Mouse (Mus musculus) heart, embryonic 14.5 days (tissue): ENCODE measurements around the gene Sun5. TPM values are rescaled to one million over a fixed set of nuclear protein-coding genes. Genes with fewer than 3 reads are reported as not detected.
A peak's percentile ranks its signal among the peaks of the same experiment; 100 is the strongest.
"Not testable (repeated sequence)": the region's sequence is repeated elsewhere in the genome, so short reads cannot be mapped to it uniquely, and the experiment has no call there.

Experiments
- ATAC-seq: fragments of 200-750 bp; cut with Nextera tagmentation; 2 replicates; pipeline ENCODE4 v1.8.0; 2017; ENCODE audit warnings: low read depth, moderate TSS enrichment; ENCODE audit not compliant: insufficient number of reproducible peaks, insufficient read depth, low FRiP score
- H3K27ac ChIP-seq, 2 experiments: fragments of 200-500 bp in 1 of 2; fragments of 300-500 bp in 1 of 2; sonication (generic) in 1 of 2; replicated peaks in 1 of 2; 2 replicates each; pipeline ENCODE4 v1.5.1; 2012 to 2014; ENCODE audit warnings: low read depth in 2 of 2, low read length in 2 of 2, control low read depth in 1 of 2, mild to moderate bottlenecking in 1 of 2, mixed read lengths in 1 of 2; ENCODE audit not compliant: control insufficient read depth in 1 of 2, insufficient read depth in 1 of 2
- H3K27me3 ChIP-seq: fragments of 300-500 bp; sonication (generic); 2 replicates; pipeline ENCODE4 v1.6.1; 2014; ENCODE audit warnings: mild to moderate bottlenecking, low read length, control low read depth; ENCODE audit not compliant: control insufficient read depth, insufficient read depth
- H3K36me3 ChIP-seq: fragments of 300-500 bp; sonication (generic); 2 replicates; pipeline ENCODE4 v1.6.1; 2014; ENCODE audit warnings: mild to moderate bottlenecking, control low read depth, low read length, mixed read lengths; ENCODE audit not compliant: control insufficient read depth, insufficient read depth
- H3K4me1 ChIP-seq, 2 experiments: fragments of 200-500 bp in 1 of 2; fragments of 300-500 bp in 1 of 2; sonication (generic) in 1 of 2; 2 replicates each; pipeline ENCODE4 v1.6.1; 2012 to 2014; ENCODE audit warnings: low read length in 2 of 2, control low read depth in 1 of 2, mixed read lengths in 1 of 2; ENCODE audit not compliant: control insufficient read depth in 2 of 2, insufficient read depth in 2 of 2
- H3K4me2 ChIP-seq: fragments of 300-500 bp; sonication (generic); 2 replicates; pipeline ENCODE4 v1.6.1; 2014; ENCODE audit warnings: mild to moderate bottlenecking, low read length
- H3K4me3 ChIP-seq, 2 experiments: fragments of 200-500 bp in 1 of 2; fragments of 300-500 bp in 1 of 2; sonication (generic) in 1 of 2; 2 replicates each; pipeline ENCODE4 v1.5.1; 2012 to 2014; ENCODE audit warnings: low read length in 2 of 2, mild to moderate bottlenecking in 2 of 2, control low read depth in 1 of 2, low read depth in 1 of 2, moderate library complexity in 1 of 2; ENCODE audit not compliant: control insufficient read depth in 1 of 2, insufficient read depth in 1 of 2
- H3K9ac ChIP-seq: fragments of 300-500 bp; sonication (generic); 2 replicates; pipeline ENCODE4 v1.6.1; 2014; ENCODE audit warnings: mild to moderate bottlenecking, low read length
- H3K9me3 ChIP-seq: fragments of 300-500 bp; sonication (generic); 2 replicates; pipeline ENCODE4 v1.6.1; 2016; ENCODE audit warnings: low read length, control low read depth; ENCODE audit not compliant: control insufficient read depth
- WGBS: fragments of 180-500 bp; shearing (Covaris S2); extraction: QIAGEN DNeasy Blood & Tissue Kit; methylation state at CpG from one replicate; pipeline ENCODE4 v1.1.7; 2014; 5-methylcytosine and 5-hydroxymethylcytosine counted together
- polyA plus RNA-seq: library from polyadenylated mRNA; unstranded; fragments of >200 nt; fragmentation: Nextera tagmentation; extraction: Ambion mirVana; gene quantifications from 2 replicates; pipeline ENCODE4 v1.2.1, GENCODE M21; 2014

The Sun5 gene
- polyA plus RNA-seq, 1 experiment from 2014 or later = not detected

DNA sequence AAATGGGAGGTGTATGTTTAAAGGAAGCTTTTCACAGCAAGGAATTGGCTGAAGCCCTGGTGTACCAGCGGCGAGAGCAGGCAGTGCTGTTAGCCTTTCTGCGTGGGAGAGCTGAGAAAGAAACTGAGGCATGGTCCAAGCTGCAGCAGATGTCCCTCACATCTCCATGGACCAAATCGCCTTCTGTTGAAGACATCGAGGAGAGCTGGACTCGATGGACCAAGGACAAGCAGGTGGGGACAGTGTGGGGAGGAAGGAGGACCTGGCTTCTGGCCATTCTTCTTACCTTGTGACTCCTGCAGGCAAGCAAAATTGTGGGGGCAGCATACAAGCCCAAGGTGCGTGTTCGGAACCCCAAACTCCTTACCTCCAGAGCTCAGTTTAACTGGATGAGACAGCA is 28.0 kb downstream of the Sun5 start:
- no peaks in the 10 kb centered on the region for H3K27me3 ChIP-seq
- H3K4me1 ChIP-seq = no peaks in the 10 kb centered on the region
- no peak for ATAC-seq
- no peak overlapping the region for H3K27ac ChIP-seq
- WGBS = 78% methylated on average over 8 of the region's 8 CpGs
- H3K4me2 ChIP-seq = no peak overlapping the region
- no peak overlapping the region for H3K4me3 ChIP-seq
- H3K9ac ChIP-seq = no peak overlapping the region
- no peaks in the 10 kb centered on the region for H3K36me3 ChIP-seq
- H3K9me3 ChIP-seq = no peaks in the 10 kb centered on the region

DNA sequence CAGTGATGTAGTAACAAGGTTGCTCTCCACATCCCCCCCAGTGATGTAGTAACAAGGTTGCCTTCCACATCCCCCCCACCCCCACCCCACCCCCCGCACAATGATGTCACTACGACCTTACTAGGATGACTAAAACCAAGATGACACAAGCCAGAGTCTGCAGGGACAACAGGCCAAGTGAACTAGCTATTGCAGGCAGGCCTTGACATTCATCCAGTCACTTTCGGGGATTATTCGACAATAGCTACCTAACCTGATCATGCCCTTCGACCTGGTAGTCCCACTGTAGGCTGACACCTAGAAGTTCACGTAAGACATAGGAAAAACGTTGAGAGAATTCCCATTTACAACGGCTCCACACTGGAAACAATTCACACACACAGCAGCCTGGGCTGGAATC is 37.6 kb downstream of the Sun5 start:
- whole genome bisulfite sequencing = 85% methylated on average over 8 of the region's 8 CpGs
- H3K4me1 ChIP-seq = no peaks in the 10 kb centered on the region
- H3K36me3 ChIP-seq = no peaks in the 10 kb centered on the region
- H3K4me3 ChIP-seq = no peak overlapping the region
- no peak overlapping the region for H3K4me2 ChIP-seq
- ATAC-seq = no peak
- no peak overlapping the region for H3K9ac ChIP-seq
- no peak overlapping the region for H3K27ac ChIP-seq
- no peaks in the 10 kb centered on the region for H3K9me3 ChIP-seq
- no peaks in the 10 kb centered on the region for H3K27me3 ChIP-seq

DNA sequence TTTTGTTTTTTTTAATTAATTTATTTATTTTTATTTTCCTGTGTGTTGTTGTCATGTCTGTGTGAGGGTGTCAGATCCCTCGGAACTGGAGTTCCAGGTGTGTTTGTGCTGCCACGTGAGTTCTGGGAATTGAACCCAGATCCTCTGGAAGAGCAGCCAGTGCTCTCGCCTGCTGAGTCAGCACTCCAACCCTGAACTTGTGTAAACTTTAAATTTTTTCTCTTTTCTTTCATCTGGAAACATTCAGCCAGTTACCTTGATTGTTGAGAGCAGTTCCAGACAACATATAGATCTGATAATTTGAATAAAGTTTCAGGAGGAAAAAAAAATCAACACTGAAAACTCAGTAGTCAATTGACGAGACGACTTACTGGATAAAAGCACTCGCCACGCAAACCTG is 42.2 kb downstream of the Sun5 start:
- no peaks in the 10 kb centered on the region for H3K9me3 ChIP-seq
- no peak overlapping the region for H3K27ac ChIP-seq
- H3K9ac ChIP-seq = no peak overlapping the region
- 0 out of 4 replicates have a peak, but pooled peaks cover 0 to 3% of the 10 kb centered on the region in 2 experiments for H3K4me1 ChIP-seq
- WGBS = 79% methylated on average over 7 of the region's 7 CpGs
- H3K4me2 ChIP-seq = no peak overlapping the region
- no peak for ATAC-seq
- no peak overlapping the region for H3K4me3 ChIP-seq
- no peaks in the 10 kb centered on the region for H3K27me3 ChIP-seq
- no peaks in the 10 kb centered on the region for H3K36me3 ChIP-seq

DNA sequence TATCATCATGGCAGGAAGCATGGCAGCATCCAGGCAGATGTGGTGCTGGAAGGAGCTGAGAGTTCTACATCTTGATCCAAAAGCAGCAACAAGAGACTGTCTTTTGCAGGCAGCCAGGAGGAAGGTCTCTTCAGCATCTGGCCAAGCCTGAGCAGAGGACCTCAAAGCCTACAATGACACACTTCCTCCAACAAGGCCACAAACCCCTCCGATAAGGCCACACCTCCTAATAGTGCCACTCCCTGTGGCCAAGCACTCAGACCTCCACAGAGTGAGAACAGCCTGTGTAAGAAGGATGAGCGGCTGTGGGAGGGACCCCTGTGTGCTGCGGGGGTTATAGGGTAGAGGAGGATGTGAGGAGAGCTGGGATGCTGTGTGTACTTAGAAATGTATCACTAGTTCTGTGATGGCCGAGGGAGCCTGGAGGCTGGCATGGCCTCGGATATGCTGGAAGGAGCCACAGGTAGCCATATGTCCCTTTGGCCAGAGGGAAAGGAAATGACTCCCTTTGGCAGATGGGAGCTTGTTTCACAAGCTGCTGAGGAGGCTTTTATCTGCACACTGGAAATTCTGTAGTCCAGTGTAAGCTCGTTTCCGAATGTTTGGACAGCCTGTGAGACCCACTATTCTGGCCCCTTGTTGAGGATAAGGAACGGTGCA is 43.6 kb downstream of the Sun5 start:
- no peak overlapping the region for H3K9ac ChIP-seq
- WGBS = 76% methylated on average over 8 of the region's 8 CpGs
- H3K4me2 ChIP-seq = no peak overlapping the region
- no peak overlapping the region for H3K27ac ChIP-seq
- no peaks in the 10 kb centered on the region for H3K27me3 ChIP-seq
- no peaks in the 10 kb centered on the region for H3K36me3 ChIP-seq
- H3K4me1 ChIP-seq = 0 out of 4 replicates have a peak, but pooled peaks cover 0 to 3% of the 10 kb centered on the region in 2 experiments
- no peaks in the 10 kb centered on the region for H3K9me3 ChIP-seq
- ATAC-seq = no peak
- H3K4me3 ChIP-seq = no peak overlapping the region

DNA sequence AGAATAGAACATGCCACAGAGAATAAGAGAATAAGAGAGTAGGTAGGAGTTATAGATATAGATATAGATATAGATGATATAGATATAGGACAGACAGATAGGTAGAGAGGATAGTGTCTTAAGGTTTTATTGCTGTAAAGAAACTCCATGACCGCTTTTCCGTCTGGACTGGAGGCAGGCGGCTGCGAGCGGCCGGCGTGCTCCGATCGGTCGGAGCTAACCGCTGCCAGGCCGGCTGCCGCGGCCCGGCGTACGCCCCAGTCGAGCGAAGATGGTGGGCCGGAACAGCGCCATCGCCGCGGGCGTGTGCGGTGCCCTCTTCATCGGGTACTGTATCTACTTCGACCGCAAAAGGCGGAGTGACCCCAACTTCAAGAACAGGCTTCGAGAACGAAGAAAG is 45.0 kb downstream of the Sun5 start:
- not testable (repeated sequence) for H3K27me3 ChIP-seq, ATAC-seq, H3K4me2 ChIP-seq, H3K36me3 ChIP-seq, H3K9me3 ChIP-seq, H3K9ac ChIP-seq, H3K4me3 ChIP-seq, H3K27ac ChIP-seq, H3K4me1 ChIP-seq
- WGBS = 68% methylated on average over 32 of the region's 32 CpGs

DNA sequence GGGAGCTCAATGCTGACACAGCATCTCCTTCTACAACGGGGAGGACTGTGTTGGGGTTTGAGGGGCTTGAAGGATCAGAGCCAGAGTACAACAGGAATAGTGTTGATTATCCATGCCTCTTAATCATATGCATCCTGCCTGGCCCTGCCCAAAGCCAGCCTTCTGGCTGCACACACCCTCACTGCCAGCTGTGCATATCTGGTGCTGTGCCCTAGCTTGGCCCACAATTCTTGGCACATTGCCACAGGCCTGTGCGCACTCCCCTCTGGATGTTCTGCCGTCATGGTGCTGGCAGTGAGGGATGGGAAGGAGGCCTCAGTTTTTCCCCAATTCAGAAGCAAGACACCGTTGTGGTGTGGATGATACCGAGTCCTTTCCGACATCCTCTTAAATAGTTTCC is 46.3 kb downstream of the Sun5 start:
- H3K27ac ChIP-seq = no peak overlapping the region
- no peak overlapping the region for H3K4me3 ChIP-seq
- H3K9ac ChIP-seq = no peak overlapping the region
- 0 out of 4 replicates have a peak, but pooled peaks cover 0 to 3% of the 10 kb centered on the region in 2 experiments for H3K4me1 ChIP-seq
- H3K36me3 ChIP-seq = no peaks in the 10 kb centered on the region
- H3K27me3 ChIP-seq = no peaks in the 10 kb centered on the region
- peak; percentile 74 for ATAC-seq
- 63% methylated on average over 6 of the region's 6 CpGs for WGBS
- no peak overlapping the region for H3K4me2 ChIP-seq
- H3K9me3 ChIP-seq = no peaks in the 10 kb centered on the region

DNA sequence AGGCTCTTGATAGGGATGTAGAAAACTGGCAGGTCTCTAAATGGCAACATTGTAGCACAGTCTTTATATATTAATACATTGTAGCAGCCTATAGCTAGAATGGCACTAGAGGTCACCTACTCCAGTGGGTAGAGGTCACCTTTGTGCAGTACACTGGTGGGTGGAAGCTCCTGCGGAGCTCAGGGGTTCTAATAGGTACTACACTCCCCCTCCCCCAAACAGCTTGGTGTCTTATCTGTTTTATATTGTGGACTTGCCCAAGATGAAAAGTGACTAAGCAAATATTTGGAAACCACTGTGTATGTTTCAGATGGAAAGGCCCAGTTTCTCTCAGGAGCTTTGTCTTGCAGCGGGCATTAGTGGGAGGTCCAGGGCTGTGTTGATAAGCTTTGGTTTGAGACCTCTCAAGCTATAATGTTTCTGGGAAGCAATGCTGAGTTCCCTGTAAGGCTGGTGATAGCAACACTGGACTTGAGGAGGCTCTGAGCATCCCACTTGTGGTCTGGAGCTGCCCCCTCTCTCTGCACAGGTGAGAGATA is 48.8 kb downstream of the Sun5 start:
- Histone ChIP-seq H3K27me3 (no peaks in the 10 kb centered on the region), H3K4me2 (no peak overlapping the region), H3K4me1 (0 out of 4 replicates have a peak, but pooled peaks cover 0 to 3% of the 10 kb centered on the region in 2 experiments), H3K36me3 (no peaks in the 10 kb centered on the region), H3K9ac (no peak overlapping the region), H3K27ac (no peak overlapping the region), H3K4me3 (no peak overlapping the region), H3K9me3 (no peaks in the 10 kb centered on the region)
- no peak for ATAC-seq
- WGBS = 69% methylated on average over 2 of the region's 2 CpGs

DNA sequence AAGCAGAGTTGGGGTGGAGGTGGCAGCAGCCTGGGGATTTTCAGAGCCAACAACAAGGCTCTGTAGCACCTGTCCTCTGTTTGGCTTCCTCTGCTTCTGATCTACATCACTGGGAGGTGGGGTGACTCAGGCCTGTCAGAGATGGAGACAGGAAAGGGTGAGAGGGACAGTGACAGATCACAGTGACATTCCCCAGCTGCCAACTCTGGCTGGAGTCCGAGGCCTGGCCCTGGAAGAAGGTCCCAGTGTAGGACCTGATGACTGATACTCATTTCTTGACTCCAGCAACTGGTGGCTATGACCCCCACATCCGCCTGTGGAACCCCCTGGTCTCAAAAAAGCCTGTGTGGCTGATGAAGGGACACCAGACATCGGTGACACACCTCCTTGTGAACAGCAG is 61.0 kb downstream of the Sun5 start:
- Histone ChIP-seq H3K4me2 (no peak overlapping the region), H3K9ac (no peak overlapping the region), H3K4me1 (peaks cover 14 to 19% of the 10 kb centered on the region in 2 experiments), H3K27ac (no peak overlapping the region), H3K9me3 (no peaks in the 10 kb centered on the region), H3K4me3 (no peak overlapping the region), H3K36me3 (no peaks in the 10 kb centered on the region), H3K27me3 (no peaks in the 10 kb centered on the region)
- no peak for ATAC-seq
- 39% methylated on average over 3 of the region's 3 CpGs for WGBS
